In the genomic region with DNA sequence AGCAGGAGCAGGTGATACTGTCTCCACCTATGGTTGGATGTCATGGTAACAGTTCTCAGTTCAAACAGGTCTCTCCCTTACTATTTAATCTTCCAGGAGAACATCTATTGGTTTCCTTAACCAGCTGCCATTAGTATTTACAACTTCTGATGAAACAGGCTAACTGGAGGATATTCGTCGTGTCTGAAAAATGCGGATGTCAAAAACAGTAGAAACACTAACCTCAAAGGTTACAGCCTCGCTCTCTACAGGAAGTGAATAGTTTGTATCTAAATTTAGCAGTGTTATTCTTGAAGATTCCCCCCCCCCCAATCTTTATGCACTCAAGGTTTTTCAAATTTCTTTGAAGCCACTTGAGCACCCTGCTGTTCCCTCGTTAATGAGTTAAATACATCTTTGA, we compare ENCODE assay signal across 20 mouse cellular contexts. TPM values are rescaled to one million over a fixed set of nuclear protein-coding genes. Genes with fewer than 3 reads are reported as not detected.
A peak's percentile ranks its signal among the peaks of the same experiment; 100 is the strongest.
DNase-seq lines count a peak whose midpoint lies in the region; ATAC-seq and TF ChIP-seq lines count a peak whose summit lies in the region.
"Had no signal": no experiment of that assay in that cellular context is flagged by ENCODE, and none has a peak within 500 bp of the region (broad histone marks: within the 10 kb centered on the region; RNA-seq: fewer than 3 reads in every experiment).

No protein-coding gene starts in this region.

- no peak for TF ChIP-seq POLR2A in embryonic fibroblast, embryonic 13.5 days (IDR thresholded peaks at IDR 0.05; ENCODE audit: low read depth, low read length)

- no peak overlapping the region for H3K4me3 ChIP-seq in forebrain, postnatal 0 days (ENCODE audit: low read depth, low read length)
- H3K4me3 ChIP-seq in forebrain, embryonic 13.5 days = no peak overlapping the region
- H3K4me3 ChIP-seq in lung, embryonic 14.5 days (ENCODE audit: low read depth, low read length) = no peak overlapping the region
- no peak overlapping the region for H3K4me3 ChIP-seq in embryonic fibroblast, embryonic 13.5 days (ENCODE audit: insufficient read depth, low read length)
- H3K4me3 ChIP-seq: embryonic facial prominence, embryonic 15.5 days; heart, adult 2 months; layer of hippocampus, adult 2 months; limb, embryonic 15.5 days; midbrain, embryonic 10.5 days had no signal

- no peaks in the 10 kb centered on the region for H3K27me3 ChIP-seq in forebrain, postnatal 0 days (ENCODE audit: insufficient read depth, low read length)
- no peaks in the 10 kb centered on the region for H3K27me3 ChIP-seq in forebrain, embryonic 13.5 days
- H3K27me3 ChIP-seq in lung, embryonic 14.5 days (ENCODE audit: insufficient read depth, low read length) = no peaks in the 10 kb centered on the region
- H3K27me3 ChIP-seq: embryonic facial prominence, embryonic 15.5 days; limb, embryonic 15.5 days had no signal

- no peak overlapping the region for H3K4me2 ChIP-seq in forebrain, postnatal 0 days (ENCODE audit: low read depth)
- no peak overlapping the region for H3K4me2 ChIP-seq in forebrain, embryonic 13.5 days
- H3K4me2 ChIP-seq in lung, embryonic 14.5 days = no peak overlapping the region
- H3K4me2 ChIP-seq: embryonic facial prominence, embryonic 15.5 days; limb, embryonic 15.5 days had no signal

- no peaks in the 10 kb centered on the region for H3K4me1 ChIP-seq in forebrain, postnatal 0 days (ENCODE audit: insufficient read depth)
- no peaks in the 10 kb centered on the region for H3K4me1 ChIP-seq in forebrain, embryonic 13.5 days
- H3K4me1 ChIP-seq in lung, embryonic 14.5 days (ENCODE audit: insufficient read depth) = no peaks in the 10 kb centered on the region
- peaks cover 3% of the 10 kb centered on the region; the same call in 1 of the 2 replicates for H3K4me1 ChIP-seq in embryonic fibroblast, embryonic 13.5 days (ENCODE audit: control insufficient read depth, insufficient read depth, low read length)
- H3K4me1 ChIP-seq: embryonic facial prominence, embryonic 15.5 days; limb, embryonic 15.5 days; midbrain, embryonic 10.5 days had no signal

- TF ChIP-seq CTCF in forebrain, postnatal 0 days (IDR thresholded peaks at IDR 0.05; ENCODE audit: low read depth) = no peak
- TF ChIP-seq CTCF in lung, embryonic 14.5 days (IDR thresholded peaks at IDR 0.05; ENCODE audit: low read depth) = no peak
- TF ChIP-seq CTCF in embryonic fibroblast, embryonic 13.5 days (IDR thresholded peaks at IDR 0.05; ENCODE audit: borderline replicate concordance, insufficient read depth, low read length) = no peak

- H3K36me3 ChIP-seq in forebrain, postnatal 0 days (ENCODE audit: insufficient read depth) = no peaks in the 10 kb centered on the region
- no peaks in the 10 kb centered on the region for H3K36me3 ChIP-seq in forebrain, embryonic 13.5 days (ENCODE audit: poor library complexity, severe bottlenecking)
- no peaks in the 10 kb centered on the region for H3K36me3 ChIP-seq in lung, embryonic 14.5 days (ENCODE audit: insufficient read depth)
- H3K36me3 ChIP-seq: embryonic facial prominence, embryonic 15.5 days; limb, embryonic 15.5 days; midbrain, embryonic 10.5 days had no signal

- ATAC-seq in forebrain, postnatal 0 days = peak; percentile 48; the same call in 1 of the 2 replicates
- no peak for ATAC-seq in forebrain, embryonic 13.5 days
- ATAC-seq in lung, embryonic 14.5 days (ENCODE audit: insufficient read depth) = no peak
- ATAC-seq: liver, postnatal 0 days had no signal

- H3K27ac ChIP-seq in forebrain, postnatal 0 days (ENCODE audit: low read depth, low read length) = no peak overlapping the region
- H3K27ac ChIP-seq in forebrain, embryonic 13.5 days = no peak overlapping the region
- H3K27ac ChIP-seq in lung, embryonic 14.5 days (ENCODE audit: low read depth) = peak overlapping the region; percentile 33; the same call in 1 of the 2 replicates
- H3K27ac ChIP-seq in embryonic fibroblast, embryonic 13.5 days (ENCODE audit: insufficient read depth, low read length) = peak overlapping the region; percentile 73; the same call in 1 of the 2 replicates
- H3K27ac ChIP-seq: embryonic facial prominence, embryonic 15.5 days; heart, adult 2 months; layer of hippocampus, adult 2 months; limb, embryonic 15.5 days; midbrain, embryonic 10.5 days had no signal

- DNase-seq in forebrain, postnatal 0 days = peak; percentile 16
- DNase-seq in lung, embryonic 14.5 days = peak; percentile 50
- no peak for DNase-seq in lung, adult 18-20 months
- DNase-seq in 3T3-L1 (ENCODE audit: low read depth, low spot score) = peak; percentile 22
- DNase-seq in spleen, postnatal 36 days (ENCODE audit: low spot score in 2 of 2) = no peak
- DNase-seq in cerebellum, adult 8-10 months = no peak
- DNase-seq: adrenal gland, adult 8-10 months; B cell, adult 2 months; cerebellum, postnatal 10 days; gastrocnemius, postnatal 14 days; heart, adult 2 months; layer of hippocampus, postnatal 36 days; liver, postnatal 0 days; thymus, postnatal 14 days had no signal

- WGBS in forebrain, postnatal 0 days = 47% methylated on average over 5 of the region's 5 CpGs
- 52% methylated on average over 5 of the region's 5 CpGs for WGBS in forebrain, embryonic 13.5 days
- 20% methylated on average over 5 of the region's 5 CpGs for WGBS in lung, embryonic 14.5 days

- no peaks in the 10 kb centered on the region for H3K9me3 ChIP-seq in forebrain, postnatal 0 days (ENCODE audit: low read length)
- H3K9me3 ChIP-seq in forebrain, embryonic 13.5 days (replicated peaks) = no peaks in the 10 kb centered on the region
- no peaks in the 10 kb centered on the region for H3K9me3 ChIP-seq in lung, embryonic 14.5 days (ENCODE audit: low read depth, low read length)
- H3K9me3 ChIP-seq: embryonic facial prominence, embryonic 15.5 days; limb, embryonic 15.5 days; midbrain, embryonic 10.5 days had no signal

- no peak overlapping the region for H3K9ac ChIP-seq in forebrain, postnatal 0 days
- H3K9ac ChIP-seq in forebrain, embryonic 13.5 days = no peak overlapping the region
- no peak overlapping the region for H3K9ac ChIP-seq in lung, embryonic 14.5 days
- H3K9ac ChIP-seq: embryonic facial prominence, embryonic 15.5 days; limb, embryonic 15.5 days; liver, postnatal 0 days had no signal

RNA-seq across cellular contexts. Expression of a gene that starts 23.9 kb away (rescaled TPM):
- 23.5 and 38.8 TPM in 2 replicates for total RNA-seq in forebrain, postnatal 0 days (2014; rRNA removed)
- polyA plus RNA-seq in forebrain, postnatal 0 days (2015; fragmentation: Nextera tagmentation; extraction: Ambion mirVana) = 14.7 and 29.9 TPM in 2 replicates
- 11.1 and 13.1 TPM in 2 replicates for polyA plus RNA-seq in forebrain, embryonic 13.5 days (2015; fragmentation: Nextera tagmentation; extraction: Ambion mirVana)
- 116 and 117 TPM in 2 replicates for polyA plus RNA-seq in lung, embryonic 14.5 days (2014; fragmentation: Nextera tagmentation; extraction: Ambion mirVana)
- 80.9 and 114 TPM in 2 replicates for polyA plus RNA-seq in embryonic fibroblast, embryonic 13.5 days (2011; ENCODE audit: insufficient read length, low read depth, missing spikeins)

Comparison
In these comparisons a context has a peak if more than half of its experiments do, and no peak if none do; other contexts are left out.
1. DNase-seq: peak in forebrain, postnatal 0 days (single experiment), lung, embryonic 14.5 days (single experiment) and 3T3-L1 (single experiment); none in lung, adult 18-20 months (0 of 2), spleen, postnatal 36 days (0 of 2) and cerebellum, adult 8-10 months (single experiment).
2. H3K27ac ChIP-seq: peak in lung, embryonic 14.5 days (single experiment) and embryonic fibroblast, embryonic 13.5 days (single experiment); none in forebrain, postnatal 0 days (single experiment) and forebrain, embryonic 13.5 days (single experiment).